Mouse (Mus musculus) MEL (cell line): ENCODE measurements around the gene Mrgpra1. TPM values are rescaled to one million over a fixed set of nuclear protein-coding genes. Genes with fewer than 3 reads are reported as not detected.

Experiments
- DNase-seq: peaks from one replicate; pipeline ENCODE4 v3.0.0; 2011; ENCODE audit warnings: low read depth, low spot score
- H3K27ac ChIP-seq: 2 replicates; pipeline ENCODE4 v1.5.1; 2012; ENCODE audit warnings: low read depth, mild to moderate bottlenecking, control low read depth, low read length, moderate library complexity; ENCODE audit not compliant: control insufficient read depth
- H3K27me3 ChIP-seq, 2 experiments: fragments of 150-350 bp in 1 of 2; sonication (generic) in 1 of 2; 2 replicates each; pipeline ENCODE4 v1.6.1; 2012; ENCODE audit warnings: low read length in 2 of 2, mild to moderate bottlenecking in 2 of 2, improper control_type of control experiment in 1 of 2, moderate library complexity in 1 of 2; ENCODE audit not compliant: insufficient read depth in 2 of 2, control insufficient read depth in 1 of 2
- H3K36me3 ChIP-seq, 2 experiments: 2 replicates each; pipeline ENCODE4 v1.6.1; 2012 to 2014; ENCODE audit warnings: low read length in 2 of 2, improper control_type of control experiment in 1 of 2, inconsistent platforms in 1 of 2, mild to moderate bottlenecking in 1 of 2; ENCODE audit not compliant: insufficient read depth in 2 of 2, control insufficient read depth in 1 of 2
- H3K4me1 ChIP-seq, 2 experiments: fragments of 150-350 bp in 1 of 2; sonication (generic) in 1 of 2; 2 replicates each; pipeline ENCODE4 v1.6.1; 2012; ENCODE audit warnings: low read length in 2 of 2, improper control_type of control experiment in 1 of 2, mild to moderate bottlenecking in 1 of 2; ENCODE audit not compliant: insufficient read depth in 2 of 2, control insufficient read depth in 1 of 2
- H3K4me3 ChIP-seq, 2 experiments: fragments of 150-350 bp in 1 of 2; sonication (generic) in 1 of 2; 2 replicates each; pipeline ENCODE4 v1.5.1; 2012; ENCODE audit warnings: low read depth in 2 of 2, low read length in 2 of 2, mild to moderate bottlenecking in 2 of 2, moderate library complexity in 2 of 2, control low read depth in 1 of 2, improper control_type of control experiment in 1 of 2; ENCODE audit not compliant: control insufficient read depth in 1 of 2, insufficient read depth in 1 of 2
- H3K79me2 ChIP-seq: 2 replicates; pipeline ENCODE4 v1.6.1; 2012; ENCODE audit warnings: mild to moderate bottlenecking, low read length, moderate library complexity; ENCODE audit not compliant: control insufficient read depth, poor library complexity, insufficient read depth
- H3K9ac ChIP-seq: 2 replicates; pipeline ENCODE4 v1.6.1; 2012; ENCODE audit warnings: low read depth, mild to moderate bottlenecking, control low read depth, low read length, moderate library complexity; ENCODE audit not compliant: control insufficient read depth, poor library complexity, severe bottlenecking
- H3K9me3 ChIP-seq: fragments of 150-350 bp; sonication (generic); replicated peaks from 2 replicates; pipeline ENCODE4 v1.6.1; 2012; ENCODE audit warnings: mild to moderate bottlenecking, low read length, improper control_type of control experiment, moderate library complexity; ENCODE audit not compliant: insufficient read depth
- BHLHE40 ChIP-seq: IDR thresholded peaks from 2 replicates; pipeline ENCODE4 v1.6.1; 2012; ENCODE audit warnings: low read depth, mild to moderate bottlenecking, inconsistent platforms, low read length, improper control_type of control experiment, borderline replicate concordance
- CHD1 ChIP-seq: IDR thresholded peaks from 2 replicates; pipeline ENCODE4 v1.6.1; 2012; ENCODE audit warnings: low read depth, mild to moderate bottlenecking, inconsistent platforms, low read length, improper control_type of control experiment
- CHD2 ChIP-seq: IDR thresholded peaks from 2 replicates; pipeline ENCODE4 v1.6.1; 2011; ENCODE audit warnings: low read length, improper control_type of control experiment
- ELF1 ChIP-seq: IDR thresholded peaks from 2 replicates; pipeline ENCODE4 v1.6.1; 2014; ENCODE audit warnings: low read depth, mild to moderate bottlenecking, inconsistent platforms, low read length, improper control_type of control experiment, moderate library complexity
- EP300 ChIP-seq, 2 experiments: IDR thresholded peaks; 2 replicates each; pipeline ENCODE4 v1.6.1; 2011; ENCODE audit warnings: improper control_type of control experiment in 2 of 2, low read length in 2 of 2, low read depth in 1 of 2, mild to moderate bottlenecking in 1 of 2
- GABPA ChIP-seq: IDR thresholded peaks from 2 replicates; pipeline ENCODE4 v1.6.1; 2012; ENCODE audit warnings: low read depth, mild to moderate bottlenecking, inconsistent platforms, low read length, improper control_type of control experiment, moderate library complexity
- GATA1 ChIP-seq: IDR thresholded peaks from 2 replicates; pipeline ENCODE4 v1.6.1; 2011; ENCODE audit warnings: low read depth, low read length, improper control_type of control experiment
- KAT2A ChIP-seq: conservative IDR thresholded peaks from 2 replicates; pipeline ENCODE4 v1.6.1; 2012; ENCODE audit warnings: low read depth, low read length, improper control_type of control experiment, inconsistent platforms
- MAFK ChIP-seq: IDR thresholded peaks from 2 replicates; pipeline ENCODE4 v1.6.1; 2011; ENCODE audit warnings: low read depth, mild to moderate bottlenecking, low read length, improper control_type of control experiment, borderline replicate concordance
- MAZ ChIP-seq: IDR thresholded peaks from 2 replicates; pipeline ENCODE4 v1.6.1; 2012; ENCODE audit warnings: low read depth, mild to moderate bottlenecking, inconsistent platforms, low read length, improper control_type of control experiment
- MXI1 ChIP-seq: IDR thresholded peaks from 2 replicates; pipeline ENCODE4 v1.6.1; 2011; ENCODE audit warnings: mild to moderate bottlenecking, low read depth, low read length, improper control_type of control experiment
- NELFE ChIP-seq: IDR thresholded peaks from 2 replicates; pipeline ENCODE4 v1.6.1; 2011; ENCODE audit warnings: low read depth, low read length, improper control_type of control experiment
- POLR2A ChIP-seq, 2 experiments: IDR thresholded peaks; 2 replicates each; pipeline ENCODE4 v1.6.1; 2011 to 2012; ENCODE audit warnings: low read length in 2 of 2, mild to moderate bottlenecking in 2 of 2, control low read depth in 1 of 2, improper control_type of control experiment in 1 of 2, low read depth in 1 of 2, moderate library complexity in 1 of 2; ENCODE audit not compliant: control insufficient read depth in 1 of 2, insufficient read depth in 1 of 2, poor library complexity in 1 of 2
- POLR2AphosphoS5 ChIP-seq: IDR thresholded peaks from 2 replicates; pipeline ENCODE4 v1.6.1; 2012; ENCODE audit warnings: low read depth, borderline replicate concordance, mild to moderate bottlenecking, inconsistent platforms, low read length, moderate library complexity, mixed read lengths
- RAD21 ChIP-seq: IDR thresholded peaks from 2 replicates; pipeline ENCODE4 v1.6.1; 2011; ENCODE audit warnings: mild to moderate bottlenecking, low read depth, low read length, improper control_type of control experiment
- RCOR1 ChIP-seq: IDR thresholded peaks from 2 replicates; pipeline ENCODE4 v1.6.1; 2012; ENCODE audit warnings: low read depth, mild to moderate bottlenecking, inconsistent platforms, low read length, improper control_type of control experiment
- SMC3 ChIP-seq: IDR thresholded peaks from 2 replicates; pipeline ENCODE4 v1.6.1; 2011; ENCODE audit warnings: low read depth, low read length, improper control_type of control experiment
- TCF12 ChIP-seq: IDR thresholded peaks from 2 replicates; pipeline ENCODE4 v1.6.1; 2014; ENCODE audit warnings: low read depth, mild to moderate bottlenecking, inconsistent platforms, low read length, improper control_type of control experiment, moderate library complexity
- UBTF ChIP-seq: IDR thresholded peaks from 2 replicates; pipeline ENCODE4 v1.6.1; 2012; ENCODE audit warnings: low read depth, mild to moderate bottlenecking, inconsistent platforms, low read length, improper control_type of control experiment, moderate library complexity, borderline replicate concordance; ENCODE audit not compliant: insufficient read depth
- USF1 ChIP-seq: IDR thresholded peaks from 2 replicates; pipeline ENCODE4 v1.6.1; 2014; ENCODE audit warnings: low read depth, mild to moderate bottlenecking, inconsistent platforms, low read length, improper control_type of control experiment, moderate library complexity
- ZC3H11A ChIP-seq: IDR thresholded peaks from 2 replicates; pipeline ENCODE4 v1.6.1; 2012; ENCODE audit warnings: low read depth, mild to moderate bottlenecking, inconsistent platforms, low read length, improper control_type of control experiment
- ZMIZ1 ChIP-seq: IDR thresholded peaks from 2 replicates; pipeline ENCODE4 v1.6.1; 2012; ENCODE audit warnings: low read depth, mild to moderate bottlenecking, inconsistent platforms, low read length, improper control_type of control experiment, moderate library complexity
- ZNF384 ChIP-seq: IDR thresholded peaks from 2 replicates; pipeline ENCODE4 v1.6.1; 2012; ENCODE audit warnings: low read depth, mild to moderate bottlenecking, inconsistent platforms, low read length, improper control_type of control experiment
- polyA plus RNA-seq, 2 experiments: library from polyadenylated mRNA; stranded (reverse) in 1 of 2; unstranded in 1 of 2; fragments of >175 nt in 1 of 2; fragments of >200 nt in 1 of 2; gene quantifications; 2 replicates each; pipeline versions ENCODE4 v1.2.1 to v1.2.4; 2012; ENCODE audit warnings: low replicate concordance in 2 of 2, low read depth in 1 of 2; ENCODE audit not compliant: insufficient read length in 2 of 2, insufficient read depth in 1 of 2, missing spikeins in 1 of 2
- total RNA-seq: library from RNA; depleted of rRNA; stranded (reverse); fragments of 300-350 nt; gene quantifications from 2 replicates; pipeline ENCODE4 v1.2.3, GENCODE M21; 2012; rRNA removed

The Mrgpra1 gene
- total RNA-seq = not detected in 2 replicates
- polyA plus RNA-seq = not detected

DNA sequence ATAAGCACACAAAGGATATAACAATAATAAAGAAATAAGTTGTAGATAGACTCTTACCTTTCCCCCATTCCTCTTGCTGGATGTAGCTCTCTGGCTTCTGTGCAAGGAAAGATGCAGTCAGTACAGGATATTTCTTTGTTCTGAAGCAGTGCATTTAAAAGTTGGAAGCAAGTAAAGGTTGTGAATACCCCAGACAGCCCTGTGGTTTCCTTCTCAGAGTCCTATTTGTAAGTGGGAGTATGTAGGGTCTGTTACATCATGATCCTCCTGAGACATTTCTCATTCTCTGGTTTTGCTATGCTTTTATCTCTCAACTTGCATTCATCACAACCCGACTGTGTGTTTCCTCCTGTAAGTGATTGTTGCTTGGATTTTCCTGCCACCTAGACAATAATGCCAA is at the start of gene Mrgpra1:
Mrgpra1 (minus strand) TSS at position 101 of the 400 bp plus-strand sequence.
- no peaks in the 10 kb centered on the region for H3K4me1 ChIP-seq
- H3K79me2 ChIP-seq = no peaks in the 10 kb centered on the region
- TF ChIP-seq MXI1 (no peak), ZMIZ1 (no peak), ZC3H11A (no peak), POLR2A (IDR thresholded peaks at IDR 0.05; ENCODE audit: control insufficient read depth in 1 of 2, insufficient read depth in 1 of 2, low read depth in 1 of 2, low read length in 2 of 2, poor library complexity in 1 of 2) (no peak), GATA1 (no peak), MAZ (no peak)
- H3K4me3 ChIP-seq = no peak within 1 kb of the TSS
- H3K27ac ChIP-seq = no peak within 1 kb of the TSS
- no peaks in the 10 kb centered on the region for H3K9me3 ChIP-seq
- no peaks in the 10 kb centered on the region; a peak in 1 of 4 replicates for H3K27me3 ChIP-seq
- H3K36me3 ChIP-seq = no peaks in the 10 kb centered on the region
- H3K9ac ChIP-seq = no peak within 1 kb of the TSS
- DNase-seq = no peak

DNA sequence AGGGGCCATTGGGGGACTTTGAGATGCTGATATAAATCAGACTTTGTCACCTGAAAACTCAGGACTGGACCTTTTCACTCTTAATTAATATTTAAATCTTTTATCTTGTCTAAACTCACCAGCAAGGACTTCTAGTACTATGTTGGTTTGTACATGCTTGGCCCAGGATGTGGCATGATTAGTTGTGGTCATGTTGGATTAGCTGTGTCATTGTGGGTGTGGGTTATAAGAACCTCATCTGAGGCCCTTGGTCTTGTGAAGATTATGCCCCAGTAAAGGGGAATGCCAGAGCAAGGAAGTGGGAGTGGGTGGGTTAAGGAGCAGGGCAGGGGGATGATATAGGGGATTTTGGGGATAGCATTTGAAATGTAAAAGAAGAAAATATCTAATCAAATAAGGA is 47.1 kb upstream of the Mrgpra1 start:
- Histone ChIP-seq H3K36me3 (no peaks in the 10 kb centered on the region), H3K27me3 (no peaks in the 10 kb centered on the region), H3K79me2 (no peaks in the 10 kb centered on the region), H3K4me1 (no peaks in the 10 kb centered on the region), H3K4me3 (no peak overlapping the region), H3K9ac (no peak overlapping the region), H3K27ac (no peak overlapping the region), H3K9me3 (no peaks in the 10 kb centered on the region)
- TF ChIP-seq KAT2A (no peak), CHD2 (no peak), MAZ (no peak), POLR2AphosphoS5 (no peak), SMC3 (no peak), MXI1 (no peak), TCF12 (no peak), BHLHE40 (no peak), UBTF (no peak), RCOR1 (no peak), ELF1 (no peak), ZNF384 (no peak), GATA1 (no peak), NELFE (no peak), RAD21 (no peak), CHD1 (no peak), GABPA (no peak), MAFK (no peak), EP300 (IDR thresholded peaks at IDR 0.05; ENCODE audit: low read depth in 1 of 2, low read length in 2 of 2) (no peak; a peak in 1 of 4 replicates), USF1 (no peak)
- DNase-seq = peak; percentile 24
